Mouse (Mus musculus) heart, adult 11 months (tissue): ENCODE measurements around the gene 2310030G06Rik.
A peak's percentile ranks its signal among the peaks of the same experiment; 100 is the strongest.

ENCODE experiments used
- DNase-seq: peaks from one replicate; pipeline ENCODE4 v3.0.0; 2022

Gene 2310030G06Rik

DNA sequence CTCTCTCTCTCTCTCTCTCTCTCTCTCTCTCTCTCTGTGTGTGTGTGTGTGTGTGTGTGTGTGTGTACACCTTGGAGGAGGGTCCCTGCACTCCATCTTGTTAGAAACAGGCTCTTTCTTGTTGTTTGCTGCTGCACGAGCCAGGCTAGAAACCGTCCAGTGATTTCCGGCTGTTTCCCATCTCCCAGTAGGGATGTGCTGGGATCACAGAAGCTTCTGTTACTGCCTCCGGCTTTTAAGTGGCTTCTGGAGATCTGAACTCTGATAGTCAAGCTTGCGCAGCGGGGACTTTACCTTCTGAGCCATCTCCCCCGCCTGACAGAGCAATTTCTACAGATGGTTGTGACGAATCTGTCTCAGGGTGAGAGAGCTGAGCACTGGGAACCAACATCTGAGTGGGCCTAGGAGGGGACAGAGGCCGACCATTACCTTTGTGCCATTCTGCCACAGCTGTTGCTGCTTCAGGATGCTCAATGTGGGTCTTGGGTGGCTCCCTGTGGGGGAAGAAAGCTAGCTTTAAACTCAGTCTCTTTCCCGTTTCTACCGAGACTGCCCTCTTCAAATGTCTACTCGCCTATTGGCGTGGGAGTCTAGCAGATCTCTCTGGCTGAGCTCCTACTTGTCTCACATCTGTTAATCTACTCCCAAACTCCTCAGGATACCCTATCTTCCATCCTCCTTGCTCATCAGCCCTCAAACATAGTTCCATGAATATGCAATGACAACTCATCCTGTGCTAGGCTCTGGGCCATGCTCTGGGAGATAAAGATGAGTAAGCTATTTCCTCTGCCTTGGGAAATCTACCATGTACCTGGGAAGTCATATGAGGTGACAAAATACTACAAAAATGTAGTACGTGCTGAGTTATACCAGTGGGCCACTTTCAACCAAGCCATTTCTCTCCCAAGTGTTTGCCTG, 5.2 kb downstream of the 2310030G06Rik start:
- peak; percentile 80 for DNase-seq

DNA sequence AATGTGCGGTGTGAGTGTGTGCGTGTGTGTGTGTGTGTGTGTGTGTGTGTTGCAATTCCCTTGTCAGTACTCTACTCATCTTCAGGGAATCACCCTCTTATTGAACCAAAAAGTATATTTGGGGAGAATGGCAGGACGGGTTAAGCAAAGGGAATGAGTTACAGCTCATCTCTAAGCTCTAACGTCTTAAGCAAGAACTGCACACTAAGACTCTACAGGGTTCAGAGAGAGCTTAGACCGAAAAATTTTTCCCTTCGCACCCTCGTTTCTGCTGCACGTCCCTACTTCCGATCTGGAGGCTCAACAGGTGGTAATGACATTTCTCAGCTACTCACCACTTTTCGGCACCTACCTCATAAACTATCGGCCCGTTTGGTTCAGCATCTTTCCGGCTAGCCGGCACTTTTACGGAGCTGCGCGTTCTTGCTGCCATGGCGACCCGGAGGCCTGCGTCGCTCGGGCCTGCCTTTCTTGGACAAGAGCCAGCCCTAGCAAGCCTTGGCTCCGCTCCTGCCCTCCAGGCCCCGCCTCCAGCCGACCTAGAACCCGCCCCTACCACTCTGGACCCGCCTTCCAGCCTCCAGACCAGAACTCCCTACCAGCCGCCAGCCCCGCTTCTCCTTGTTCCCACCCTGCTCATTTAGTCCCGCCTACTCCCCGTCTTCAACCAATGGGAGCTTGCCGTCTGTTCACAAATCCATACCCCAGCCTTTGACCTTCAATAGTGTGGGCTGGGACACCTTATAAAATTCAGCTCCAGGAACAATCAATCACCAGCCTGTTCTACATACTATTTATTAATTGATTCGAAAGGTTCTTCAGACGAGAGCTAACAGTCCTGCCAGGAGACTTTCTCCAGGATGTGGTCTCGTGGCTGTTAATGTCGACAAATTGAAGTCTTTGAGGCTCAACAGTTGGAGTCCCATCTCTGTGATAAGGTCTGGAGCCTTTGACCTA, 7.1 kb downstream of the 2310030G06Rik start, which contains the start of gene Dixdc1:
Gene Dixdc1 (minus strand): TSS at position 604 of the 957 bp plus-strand sequence.
- peak; percentile 99 for DNase-seq

DNA sequence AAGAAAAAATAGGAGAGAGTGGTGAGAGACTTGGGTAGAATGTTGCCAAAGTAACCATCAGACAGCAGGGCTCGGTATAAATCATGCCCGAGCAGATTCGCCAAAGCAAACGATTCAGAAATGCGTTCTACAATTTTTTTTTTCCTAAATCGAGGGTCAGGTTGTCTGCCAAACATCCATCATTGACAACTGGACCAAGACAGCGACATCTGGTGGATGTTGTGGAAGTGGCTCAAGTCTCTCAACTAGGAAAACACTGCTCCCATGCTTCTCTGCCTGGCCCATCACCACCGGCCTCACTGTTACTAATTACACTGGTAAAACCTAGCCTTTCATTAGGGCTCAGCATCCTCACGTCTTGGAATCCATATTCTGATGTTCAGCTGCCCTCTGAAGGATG, 11.3 kb downstream of the 2310030G06Rik start:
- DNase-seq, result no peak

- DNase-seq, result no peak
These were observed 13.8 kb downstream of the 2310030G06Rik start for GRCm38 (mm10) chr9:50732560-50732959.

- no peak for DNase-seq
These were observed 16.7 kb downstream of the 2310030G06Rik start for GRCm38 (mm10) chr9:50729600-50729999.

DNA sequence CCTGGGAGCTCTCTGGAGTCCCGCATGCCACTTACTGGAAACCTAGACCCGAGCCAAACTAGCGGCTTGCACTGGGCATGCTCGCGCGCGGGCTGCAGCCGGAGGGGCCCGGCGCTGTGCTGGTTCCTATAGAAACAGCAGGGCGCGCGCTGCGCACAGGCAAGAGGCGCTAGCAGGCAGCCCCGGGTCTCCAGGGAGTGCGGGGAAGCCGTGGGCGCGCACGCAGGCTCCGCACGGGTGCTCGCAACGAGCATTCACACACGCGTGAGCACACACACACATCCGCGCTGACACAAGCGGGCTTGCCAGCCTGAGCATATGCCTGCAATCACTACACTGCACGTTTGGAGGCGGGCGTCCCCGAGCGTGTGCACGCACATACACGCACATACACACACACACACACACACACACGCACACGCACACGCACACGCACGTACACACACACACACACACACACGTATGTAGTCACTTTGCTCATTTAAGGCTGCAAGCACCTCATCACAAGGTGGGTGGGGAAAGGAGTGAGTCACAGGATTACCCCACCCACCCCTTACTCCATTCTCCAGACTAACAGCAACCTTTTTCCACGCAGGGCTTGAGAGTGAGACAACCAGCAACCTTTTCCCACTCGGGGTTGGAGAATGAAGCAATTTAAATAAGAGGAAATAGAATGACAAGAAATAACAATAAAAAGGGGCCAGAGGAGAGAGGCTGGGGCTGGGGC, 18.2 kb downstream of the 2310030G06Rik start:
- DNase-seq, result peak; percentile 98

DNA sequence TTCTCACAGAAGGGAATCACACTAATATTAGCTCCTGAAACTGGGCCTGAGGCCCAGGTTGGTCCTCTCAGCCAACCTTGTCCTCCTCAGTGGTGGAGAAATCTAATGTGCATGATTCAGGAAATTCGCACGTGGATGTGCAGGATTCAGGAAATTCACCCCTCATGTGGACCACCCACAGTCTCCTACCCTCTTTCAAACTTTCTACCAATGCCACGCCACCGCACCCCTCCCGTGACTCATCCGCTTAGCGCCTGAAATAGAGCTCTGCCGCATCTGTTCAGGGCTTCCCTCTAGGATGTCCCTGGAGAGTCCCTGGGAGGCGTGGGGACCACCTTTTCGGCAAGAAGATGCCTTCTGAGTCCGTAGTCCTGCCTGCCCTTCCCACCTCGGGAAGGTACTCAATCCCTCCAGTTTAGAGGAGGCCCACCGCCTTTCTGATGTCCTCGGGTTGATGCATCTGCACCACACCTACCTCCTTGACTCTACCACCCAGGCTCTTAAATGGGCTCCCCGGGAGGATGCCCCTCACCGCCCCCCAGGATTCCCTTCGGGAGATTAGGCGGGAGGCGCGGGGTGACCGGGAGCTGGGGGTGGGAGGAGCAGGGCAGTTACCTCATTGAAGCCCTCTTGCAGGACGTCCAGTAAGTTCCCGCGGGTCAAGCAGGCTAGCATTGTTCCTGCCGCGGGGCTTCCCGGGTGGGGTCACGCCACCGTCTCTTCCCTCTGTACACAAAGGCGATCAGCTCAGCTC, 19.0 kb downstream of the 2310030G06Rik start:
- no peak for DNase-seq

- no peak for DNase-seq
These were observed 20.3 kb downstream of the 2310030G06Rik start for GRCm38 (mm10) chr9:50725921-50726590.

DNA sequence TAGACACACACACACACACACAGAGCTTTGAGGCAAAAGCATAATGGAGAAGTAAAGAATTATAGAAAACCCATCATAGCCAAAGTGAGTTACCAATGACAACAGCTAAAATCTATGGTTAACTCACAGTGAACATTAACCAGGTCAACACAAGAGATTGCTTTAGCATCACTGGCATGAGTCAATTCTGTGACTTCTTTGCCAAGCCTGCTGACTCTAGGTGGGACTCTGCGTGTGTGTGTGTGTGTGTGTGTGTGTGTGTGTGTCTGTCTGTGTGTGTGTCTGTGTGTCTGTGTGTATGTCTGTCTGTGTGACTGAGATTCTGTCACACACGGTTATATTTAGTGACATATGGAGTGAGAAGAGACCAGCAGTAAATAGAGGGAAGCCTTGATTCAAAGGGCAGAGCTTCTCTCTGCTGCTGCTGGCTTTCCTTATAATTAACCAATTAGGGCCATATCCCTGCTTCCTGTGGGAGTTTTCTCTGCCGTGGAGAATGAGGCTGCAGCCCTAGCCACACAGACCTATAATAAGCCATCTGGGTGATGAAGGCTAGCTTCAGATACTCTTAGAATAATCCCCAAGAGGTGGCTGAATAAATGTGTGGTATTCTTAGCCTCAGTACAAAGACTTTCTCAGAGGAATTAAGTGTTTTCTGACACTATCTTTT, 21.5 kb downstream of the 2310030G06Rik start:
- no peak for DNase-seq

DNA sequence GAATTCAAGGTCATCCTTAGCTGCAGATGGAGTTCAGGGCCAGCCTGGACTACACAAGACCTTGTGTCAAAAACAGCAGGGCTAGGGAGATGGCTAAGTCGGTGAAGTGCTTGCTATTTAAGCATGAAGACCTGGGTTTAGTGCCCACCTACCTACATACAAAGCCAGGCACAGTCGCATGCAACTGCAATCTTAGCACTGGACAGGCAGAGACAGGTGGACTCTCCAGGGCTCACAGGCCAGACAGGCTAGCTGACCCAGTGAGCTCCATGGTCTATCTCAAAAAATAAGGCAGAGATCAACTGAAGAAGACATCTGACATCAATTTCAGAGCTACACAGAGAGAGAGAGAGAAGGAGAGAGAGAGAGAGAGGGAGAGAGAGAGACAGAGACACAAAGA, 22.2 kb downstream of the 2310030G06Rik start:
- no peak for DNase-seq

- peak; percentile 96 for DNase-seq
These were observed 22.9 kb downstream of the 2310030G06Rik start for GRCm38 (mm10) chr9:50723406-50723805.

DNA sequence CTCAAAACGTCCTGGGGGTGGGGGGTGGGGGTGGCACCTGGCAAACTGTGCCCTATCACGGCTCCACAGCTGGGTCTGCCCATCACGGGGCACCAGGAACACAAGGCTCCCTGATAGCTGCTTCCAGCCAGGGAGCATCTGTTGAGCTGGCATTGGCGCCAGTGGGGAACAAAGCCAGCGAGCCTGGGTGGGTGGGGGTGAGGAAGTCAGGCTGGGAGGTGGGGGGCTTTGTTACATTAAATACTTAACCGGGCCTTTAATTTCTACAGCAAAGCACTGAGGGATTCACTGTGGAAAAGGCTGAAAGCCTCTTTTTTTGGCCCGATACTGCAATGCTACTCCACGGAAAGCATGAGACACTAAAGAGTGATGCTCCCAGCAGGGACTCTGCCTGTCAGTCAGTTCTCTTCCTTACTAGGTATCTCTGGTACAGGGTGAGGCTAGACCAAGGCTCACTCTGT, 23.9 kb downstream of the 2310030G06Rik start:
- peak; percentile 95 for DNase-seq

DNA sequence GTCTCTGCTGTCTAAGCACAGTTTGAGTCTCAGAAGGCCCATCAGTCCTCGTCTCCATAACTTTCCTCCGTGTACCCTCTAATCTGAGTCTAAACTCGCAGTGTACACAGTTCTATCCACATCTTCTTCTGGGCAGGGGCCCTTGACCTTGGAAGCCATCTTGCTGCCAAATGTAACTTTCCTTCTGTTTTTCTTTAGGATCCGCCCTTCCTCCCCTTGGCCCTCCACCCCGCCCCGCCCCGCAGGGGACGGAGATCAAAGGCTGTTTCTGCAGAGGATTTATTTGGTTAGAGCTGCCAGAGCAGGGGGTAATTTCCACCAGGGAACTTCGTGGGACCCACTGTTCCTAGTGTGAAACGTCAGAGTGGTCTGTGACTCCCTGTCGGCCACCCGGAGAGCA, 25.3 kb downstream of the 2310030G06Rik start:
- peak; percentile 94 for DNase-seq

- no peak for DNase-seq
These were observed 27.5 kb downstream of the 2310030G06Rik start for GRCm38 (mm10) chr9:50718878-50719277.

GRCm38 (mm10) chr9:50714188-50714587, 32.1 kb downstream of the 2310030G06Rik start:
- DNase-seq, result no peak

DNA sequence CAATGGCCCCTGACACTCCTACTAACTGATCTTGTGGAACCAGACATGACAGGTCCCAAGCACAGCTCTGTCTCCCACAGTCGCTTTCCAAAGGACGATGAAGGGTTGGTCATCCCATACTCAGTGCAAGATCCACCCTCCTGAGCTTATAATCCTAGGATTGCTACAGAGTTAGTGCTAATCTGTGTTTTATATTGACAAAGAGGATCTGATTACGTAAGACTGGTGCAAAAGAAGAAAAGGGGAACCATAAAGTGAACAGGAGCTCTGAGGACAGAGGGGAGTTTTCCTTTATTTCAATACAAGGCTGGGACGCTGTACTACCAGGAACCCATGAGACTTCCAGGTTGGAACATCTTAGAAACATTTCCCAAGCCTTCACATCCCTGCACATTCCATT, 35.0 kb downstream of the 2310030G06Rik start:
- DNase-seq, result no peak

DNA sequence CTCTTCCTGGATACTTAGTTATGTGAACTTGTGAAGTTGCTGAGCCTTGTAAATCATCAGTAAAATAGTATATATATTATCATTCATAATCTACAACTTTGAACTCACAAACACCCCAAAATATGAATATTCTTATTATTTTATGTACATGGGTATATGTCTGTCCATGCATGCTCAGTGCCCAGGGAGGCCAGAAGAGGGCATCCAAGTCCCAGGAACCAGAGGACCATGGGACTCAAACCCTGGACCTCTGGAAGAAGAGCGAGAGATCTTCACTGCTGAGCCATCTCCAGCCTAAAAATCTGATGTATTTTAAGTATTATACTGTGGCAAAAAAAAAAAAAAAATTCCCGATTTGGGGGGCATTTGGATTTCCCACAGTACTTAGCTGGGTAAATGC, 37.2 kb downstream of the 2310030G06Rik start:
- no peak for DNase-seq

DNA sequence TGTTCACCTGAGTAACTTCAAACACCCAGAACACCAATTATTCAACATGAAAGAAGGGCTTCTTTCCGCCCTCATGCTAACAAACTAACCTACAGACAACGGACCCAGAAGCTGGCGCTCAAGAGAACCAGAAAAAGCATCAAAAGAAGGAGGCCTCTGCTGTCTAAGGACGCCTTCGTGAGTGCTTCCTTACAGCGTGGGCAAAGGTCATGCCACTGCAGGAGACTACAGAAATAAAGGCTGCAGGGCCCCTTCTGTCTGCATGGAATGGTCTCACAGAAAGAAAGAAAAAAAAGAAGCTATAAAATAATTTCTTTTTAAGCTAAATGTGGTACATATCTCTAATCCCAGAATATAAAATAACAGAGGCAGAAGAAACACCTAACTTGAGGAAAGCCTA, 41.4 kb downstream of the 2310030G06Rik start:
- DNase-seq, result no peak

DNA sequence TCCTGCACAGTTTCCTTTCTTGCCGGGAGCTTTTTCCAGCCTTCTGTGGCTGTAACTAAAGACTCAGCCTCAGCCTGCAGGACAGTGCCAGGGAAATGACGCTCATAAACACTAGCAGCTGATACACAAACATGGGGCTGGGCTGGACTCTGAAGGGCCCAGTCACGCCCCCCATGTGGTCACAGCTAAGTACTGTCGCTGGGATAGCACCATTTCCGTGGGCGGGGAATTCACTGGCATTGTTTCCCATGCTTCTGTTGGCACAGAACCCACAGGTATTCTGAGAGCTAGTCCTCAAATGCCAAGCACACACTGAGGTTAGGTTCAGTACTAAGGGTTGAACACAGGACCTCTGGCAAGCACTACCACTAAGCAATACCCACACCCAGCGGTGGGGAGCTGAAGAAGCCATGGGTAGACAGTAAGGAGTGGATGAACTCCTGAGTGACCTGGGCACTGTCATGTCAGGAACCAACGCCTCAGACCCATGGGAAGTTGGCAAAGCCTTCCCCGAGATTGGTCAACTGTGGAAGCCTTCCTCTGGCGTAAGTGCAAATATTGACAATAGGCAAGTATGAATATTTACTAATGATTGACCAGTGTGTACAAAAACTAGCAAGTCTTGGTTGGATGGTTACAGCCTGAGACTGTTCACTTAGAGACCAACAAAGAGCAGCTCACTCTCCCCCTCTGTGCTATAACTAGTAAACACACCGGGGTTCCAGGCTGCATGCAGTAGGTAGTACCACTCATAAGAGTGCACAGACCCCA, 45.2 kb downstream of the 2310030G06Rik start:
- DNase-seq, result peak; percentile 92
